Mouse (Mus musculus): ENCODE measurements around the gene Hnrnpab. TPM values are rescaled to one million over a fixed set of nuclear protein-coding genes. Genes with fewer than 3 reads are reported as not detected.

Gene Hnrnpab
- polyA plus RNA-seq (2012; rRNA removed): 146 and 314 TPM in 2 replicates

- Histone ChIP-seq H3K27me3 (ENCODE audit: control insufficient read depth, insufficient read depth, low read length) (no peaks in the 10 kb centered on the region), H3K4me1 (ENCODE audit: control insufficient read depth, insufficient read depth, insufficient read length) (peaks cover 3% of the 10 kb centered on the region; the same call in 1 of the 2 replicates), H3K36me3 (ENCODE audit: control insufficient read depth, insufficient read depth, low read length) (peaks cover 28% of the 10 kb centered on the region), H3K4me3 (ENCODE audit: extremely low read depth, insufficient read depth, insufficient read length) (peak within 1 kb of the TSS; percentile 100), H3K27ac (ENCODE audit: insufficient read depth, low read length) (peak within 1 kb of the TSS; percentile 96)
- TF ChIP-seq POLR2A (IDR thresholded peaks at IDR 0.05; ENCODE audit: low read depth, low read length) (peak; percentile 99), CTCF (IDR thresholded peaks at IDR 0.05; ENCODE audit: extremely low read depth, insufficient read depth, insufficient read length, insufficient replicate concordance) (no peak)
- WGBS: under 1% methylated on average over 91 of the region's 91 CpGs
- peak; percentile 94 to 95 for DNase-seq (ENCODE audit: low read depth in 1 of 2, low spot score in 2 of 2)
Measured at GRCm38 (mm10) chr11:51606447-51607095, at the start of gene Hnrnpab. Gene Hnrnpab (minus strand): TSS chr11:51606847.

GRCm38 (mm10) chr11:51654891-51655290, 48.2 kb upstream of the Hnrnpab start:
- Histone ChIP-seq H3K36me3 (ENCODE audit: control insufficient read depth, insufficient read depth, low read length) (no peaks in the 10 kb centered on the region), H3K4me1 (ENCODE audit: control insufficient read depth, insufficient read depth, insufficient read length) (peaks cover 2% of the 10 kb centered on the region), H3K27me3 (ENCODE audit: control insufficient read depth, insufficient read depth, low read length) (no peaks in the 10 kb centered on the region), H3K27ac (ENCODE audit: insufficient read depth, low read length) (no peak overlapping the region), H3K4me3 (ENCODE audit: extremely low read depth, insufficient read depth, insufficient read length) (no peak overlapping the region)
- 96% methylated on average over 3 of the region's 3 CpGs for WGBS
- no peak for DNase-seq (ENCODE audit: low read depth in 1 of 2, low spot score in 2 of 2)
- TF ChIP-seq POLR2A (IDR thresholded peaks at IDR 0.05; ENCODE audit: low read depth, low read length) (no peak), CTCF (IDR thresholded peaks at IDR 0.05; ENCODE audit: extremely low read depth, insufficient read depth, insufficient read length, insufficient replicate concordance) (no peak)

DNA sequence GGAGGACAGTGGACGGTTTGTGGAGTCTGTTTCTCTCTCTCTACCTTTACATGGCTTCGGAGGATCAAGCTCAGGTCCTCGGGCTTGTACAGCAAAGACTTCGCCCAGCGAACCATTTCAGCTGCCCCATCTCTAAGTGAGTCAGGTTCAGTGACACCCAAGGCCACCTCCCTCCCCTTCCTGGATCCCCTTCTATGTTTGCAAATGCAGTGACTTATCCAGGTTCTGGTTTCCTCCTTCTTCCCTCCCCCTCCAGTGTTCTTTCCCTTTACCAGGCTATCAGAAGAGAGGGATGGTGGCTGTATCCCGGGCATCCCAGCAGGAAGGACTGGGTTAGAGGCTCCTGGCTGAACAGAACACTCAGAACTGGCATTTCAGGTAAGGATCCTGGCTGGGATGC, 47.1 kb upstream of the Hnrnpab start:
- no peaks in the 10 kb centered on the region for H3K36me3 ChIP-seq (ENCODE audit: control insufficient read depth, insufficient read depth, low read length)
- no peak overlapping the region for H3K4me3 ChIP-seq (ENCODE audit: extremely low read depth, insufficient read depth, insufficient read length)
- H3K27ac ChIP-seq (ENCODE audit: insufficient read depth, low read length): no peak overlapping the region
- TF ChIP-seq CTCF (IDR thresholded peaks at IDR 0.05; ENCODE audit: extremely low read depth, insufficient read depth, insufficient read length, insufficient replicate concordance) (no peak), POLR2A (IDR thresholded peaks at IDR 0.05; ENCODE audit: low read depth, low read length) (no peak)
- no peak for DNase-seq (ENCODE audit: low read depth in 1 of 2, low spot score in 2 of 2)
- 87% methylated on average over 6 of the region's 6 CpGs for WGBS
- H3K4me1 ChIP-seq (ENCODE audit: control insufficient read depth, insufficient read depth, insufficient read length): peaks cover 8% of the 10 kb centered on the region
- no peaks in the 10 kb centered on the region for H3K27me3 ChIP-seq (ENCODE audit: control insufficient read depth, insufficient read depth, low read length)

DNA sequence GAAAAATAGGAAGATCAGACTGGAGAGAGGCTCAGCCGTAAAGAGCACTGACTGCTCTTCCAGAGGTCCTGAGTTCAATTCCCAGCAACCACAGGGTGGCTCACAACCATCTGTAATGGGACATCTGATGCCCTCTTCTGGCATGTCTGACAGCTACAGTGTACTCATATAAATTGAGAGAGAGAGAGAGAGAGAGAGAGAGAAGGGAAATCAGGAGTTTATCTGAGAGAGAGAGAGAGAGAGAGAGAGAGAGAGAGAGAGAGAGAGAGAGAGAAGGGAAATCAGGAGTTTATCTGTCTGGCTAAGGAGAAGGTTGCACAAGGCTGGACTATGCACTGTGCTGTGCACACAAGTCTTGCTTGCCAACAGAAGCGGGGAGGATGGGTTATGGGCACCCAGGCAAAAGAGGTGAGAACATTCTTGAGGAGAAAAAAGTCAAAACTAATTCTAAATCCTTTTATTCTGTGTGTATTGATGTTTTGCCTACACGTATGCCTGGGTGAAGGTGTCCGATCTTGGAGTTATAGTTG, 46.3 kb upstream of the Hnrnpab start:
- H3K36me3 ChIP-seq (ENCODE audit: control insufficient read depth, insufficient read depth, low read length): no peaks in the 10 kb centered on the region
- peaks cover 12% of the 10 kb centered on the region for H3K4me1 ChIP-seq (ENCODE audit: control insufficient read depth, insufficient read depth, insufficient read length)
- TF ChIP-seq POLR2A (IDR thresholded peaks at IDR 0.05; ENCODE audit: low read depth, low read length) (no peak), CTCF (IDR thresholded peaks at IDR 0.05; ENCODE audit: extremely low read depth, insufficient read depth, insufficient read length, insufficient replicate concordance) (no peak)
- H3K27me3 ChIP-seq (ENCODE audit: control insufficient read depth, insufficient read depth, low read length): no peaks in the 10 kb centered on the region
- H3K4me3 ChIP-seq (ENCODE audit: extremely low read depth, insufficient read depth, insufficient read length): no peak overlapping the region
- WGBS: 89% methylated on average over 4 of the region's 4 CpGs
- DNase-seq (ENCODE audit: low read depth in 1 of 2, low spot score in 2 of 2): no peak
- H3K27ac ChIP-seq (ENCODE audit: insufficient read depth, low read length): no peak overlapping the region

DNA sequence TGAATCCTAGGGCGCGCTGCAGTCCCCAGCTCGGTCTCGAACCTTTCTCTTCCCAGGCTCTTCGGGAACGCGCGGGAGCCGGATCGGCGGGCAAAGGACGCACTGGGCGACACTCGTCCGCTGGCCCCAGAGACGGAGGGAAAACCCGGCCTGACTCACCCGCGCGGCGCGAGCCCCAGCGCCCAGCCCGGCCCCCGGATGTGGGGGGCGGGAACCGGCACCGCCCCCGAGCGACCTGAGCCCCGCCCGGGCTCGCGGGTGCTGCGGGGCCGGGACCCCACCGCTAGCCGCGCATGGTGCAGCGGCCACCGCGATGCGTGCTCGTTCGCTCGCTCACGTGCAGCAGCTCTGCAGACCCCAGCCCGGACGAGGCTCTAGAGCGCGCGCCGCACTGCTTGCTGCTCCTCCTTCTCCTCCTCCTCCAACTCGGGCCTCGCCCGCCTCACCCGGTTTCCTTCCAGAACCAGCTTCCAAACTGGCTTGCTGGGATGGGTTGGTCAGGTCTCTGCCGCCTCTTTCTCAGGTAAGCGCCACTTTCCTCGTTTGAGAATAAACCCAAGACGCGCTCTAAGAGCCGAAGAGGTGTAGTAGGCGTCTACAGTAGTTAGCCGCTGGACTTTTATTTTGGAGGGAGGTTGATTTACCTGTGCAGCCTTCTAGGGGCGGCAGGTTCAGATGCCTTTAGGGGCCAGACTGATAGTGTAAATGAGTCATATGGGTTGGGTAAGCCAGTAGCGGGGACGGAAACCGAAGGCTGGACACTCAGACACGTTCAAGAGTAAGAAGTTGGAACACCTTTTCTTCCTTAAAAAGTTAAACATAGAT, 44.3 kb upstream of the Hnrnpab start, which contains the start of the genes N4bp3 and D930048N14Rik:
TSS of gene N4bp3 (minus strand) at position 152 of the 825 bp plus-strand sequence.
TSS of gene D930048N14Rik (plus strand) at position 264 of the 825 bp plus-strand sequence.
- H3K4me1 ChIP-seq (ENCODE audit: control insufficient read depth, insufficient read depth, insufficient read length): peaks cover 25% of the 10 kb centered on the region
- 2% methylated on average over 58 of the region's 70 CpGs for WGBS
- DNase-seq (ENCODE audit: low read depth in 1 of 2, low spot score in 2 of 2): peak in 1 of 2 experiments; percentile 78
- no peaks in the 10 kb centered on the region for H3K27me3 ChIP-seq (ENCODE audit: control insufficient read depth, insufficient read depth, low read length)
- peak within 1 kb of the TSS; percentile 85 for H3K4me3 ChIP-seq (ENCODE audit: extremely low read depth, insufficient read depth, insufficient read length)
- TF ChIP-seq CTCF (IDR thresholded peaks at IDR 0.05; ENCODE audit: extremely low read depth, insufficient read depth, insufficient read length, insufficient replicate concordance) (no peak), POLR2A (IDR thresholded peaks at IDR 0.05; ENCODE audit: low read depth, low read length) (no peak)
- H3K36me3 ChIP-seq (ENCODE audit: control insufficient read depth, insufficient read depth, low read length): no peaks in the 10 kb centered on the region
- H3K27ac ChIP-seq (ENCODE audit: insufficient read depth, low read length): peak within 1 kb of the TSS; percentile 56

DNA sequence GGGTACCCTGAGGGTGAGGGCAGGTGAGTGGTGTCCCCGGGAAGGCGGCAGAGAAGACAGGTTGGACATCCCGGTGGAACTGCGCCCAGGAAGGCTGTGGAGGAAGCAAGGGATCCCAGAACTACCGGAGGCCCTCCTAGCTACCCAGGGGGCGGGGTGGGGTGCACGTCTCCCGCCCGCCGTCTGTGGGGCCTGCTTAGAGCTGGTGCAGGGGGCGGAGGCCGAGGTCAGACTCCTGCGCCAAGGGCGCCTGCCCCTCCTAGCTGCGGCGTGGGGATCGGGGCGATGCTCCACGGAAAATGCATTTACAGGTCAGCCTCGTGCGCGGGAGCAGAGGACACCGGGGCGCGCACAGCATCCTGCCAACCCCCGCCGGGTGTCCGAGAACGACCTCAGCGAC, 43.6 kb upstream of the Hnrnpab start:
- DNase-seq (ENCODE audit: low read depth in 1 of 2, low spot score in 2 of 2): peak in 1 of 2 experiments; percentile 34
- peaks cover 30% of the 10 kb centered on the region for H3K4me1 ChIP-seq (ENCODE audit: control insufficient read depth, insufficient read depth, insufficient read length)
- peaks cover 1% of the 10 kb centered on the region for H3K36me3 ChIP-seq (ENCODE audit: control insufficient read depth, insufficient read depth, low read length)
- peak overlapping the region; percentile 85 for H3K4me3 ChIP-seq (ENCODE audit: extremely low read depth, insufficient read depth, insufficient read length)
- TF ChIP-seq CTCF (IDR thresholded peaks at IDR 0.05; ENCODE audit: extremely low read depth, insufficient read depth, insufficient read length, insufficient replicate concordance) (no peak), POLR2A (IDR thresholded peaks at IDR 0.05; ENCODE audit: low read depth, low read length) (no peak)
- H3K27ac ChIP-seq (ENCODE audit: insufficient read depth, low read length): peak overlapping the region; percentile 56
- WGBS: under 1% methylated on average over 29 of the region's 30 CpGs
- no peaks in the 10 kb centered on the region for H3K27me3 ChIP-seq (ENCODE audit: control insufficient read depth, insufficient read depth, low read length)

All from spleen, adult 2 months (tissue).